Mouse (Mus musculus): ENCODE results near the gene Bola2. TPM values are rescaled to one million over a fixed set of nuclear protein-coding genes. Genes with fewer than 3 reads are reported as not detected.
"Not testable (repeated sequence)": the region's sequence is repeated elsewhere in the genome, so short reads cannot be mapped to it uniquely, and the experiment has no call there.

Gene Bola2
- total and polyA plus RNA-seq, 3 experiments: 29.1 to 63.7 (median 49.7) TPM

GRCm38 (mm10) chr7:126676631-126677220 lies 18.5 kb upstream of the Bola2 start:
- TF ChIP-seq POLR2A (IDR thresholded peaks at IDR 0.05; ENCODE audit: insufficient read depth, low read depth, low read length) (no peak), EP300 (IDR thresholded peaks at IDR 0.05; ENCODE audit: insufficient read depth, low read depth, low read length) (no peak), CTCF (IDR thresholded peaks at IDR 0.05) (no peak)
- H3K27me3 ChIP-seq (ENCODE audit: control insufficient read depth, insufficient read depth, low read length): no peaks in the 10 kb centered on the region
- H3K27ac ChIP-seq: peak overlapping the region; percentile 94
- H3K36me3 ChIP-seq (ENCODE audit: control insufficient read depth, insufficient read depth, low read length): peaks cover 16% of the 10 kb centered on the region
- WGBS: 22% methylated on average over 4 of the region's 4 CpGs
- peaks cover 12% of the 10 kb centered on the region for H3K4me1 ChIP-seq (ENCODE audit: control insufficient read depth, insufficient read depth, low read length)
- no peaks in the 10 kb centered on the region; the same call in 1 of the 2 replicates for H3K79me2 ChIP-seq (replicated peaks; ENCODE audit: control insufficient read depth, insufficient read depth, low read length)
- DNase-seq: no peak
- H3K9ac ChIP-seq (ENCODE audit: low read depth, low read length): 0 out of 2 replicates have a peak overlapping the region, but pooled peaks have one; percentile 11
- intact Hi-C loops (cut with DNase I): loop anchor here (2.0 kb wide), 1 partner anchor 34 kb away; no protein-coding TSS in a partner anchor
- H3K4me3 ChIP-seq: peak overlapping the region; percentile 56

GRCm38 (mm10) chr7:126678545-126679341 lies 16.5 kb upstream of the Bola2 start:
- H3K9ac ChIP-seq (ENCODE audit: low read depth, low read length): no peak overlapping the region
- 89% methylated on average over 8 of the region's 8 CpGs for WGBS
- intact Hi-C loops (cut with DNase I): loop anchor here (2.0 kb wide), 1 partner anchor 14 kb away; no protein-coding TSS in a partner anchor
- TF ChIP-seq EP300 (IDR thresholded peaks at IDR 0.05; ENCODE audit: insufficient read depth, low read depth, low read length): no peak
- no peak for TF ChIP-seq CTCF (IDR thresholded peaks at IDR 0.05)
- no peak for TF ChIP-seq POLR2A (IDR thresholded peaks at IDR 0.05; ENCODE audit: insufficient read depth, low read depth, low read length)
- no peak overlapping the region for H3K4me3 ChIP-seq
- H3K36me3 ChIP-seq (ENCODE audit: control insufficient read depth, insufficient read depth, low read length): peaks cover 7% of the 10 kb centered on the region
- no peak overlapping the region for H3K27ac ChIP-seq
- no peaks in the 10 kb centered on the region for H3K27me3 ChIP-seq (ENCODE audit: control insufficient read depth, insufficient read depth, low read length)
- H3K4me1 ChIP-seq (ENCODE audit: control insufficient read depth, insufficient read depth, low read length): peaks cover 12% of the 10 kb centered on the region
- H3K79me2 ChIP-seq (replicated peaks; ENCODE audit: control insufficient read depth, insufficient read depth, low read length): no peaks in the 10 kb centered on the region; the same call in 1 of the 2 replicates
- no peak for DNase-seq

GRCm38 (mm10) chr7:126679683-126680082 lies 15.5 kb upstream of the Bola2 start:
- Histone ChIP-seq H3K27ac (no peak overlapping the region), H3K79me2 (replicated peaks; ENCODE audit: control insufficient read depth, insufficient read depth, low read length) (no peaks in the 10 kb centered on the region; the same call in 1 of the 2 replicates), H3K36me3 (ENCODE audit: control insufficient read depth, insufficient read depth, low read length) (peaks cover 3% of the 10 kb centered on the region), H3K4me1 (ENCODE audit: control insufficient read depth, insufficient read depth, low read length) (peaks cover 12% of the 10 kb centered on the region), H3K27me3 (ENCODE audit: control insufficient read depth, insufficient read depth, low read length) (no peaks in the 10 kb centered on the region), H3K9ac (ENCODE audit: low read depth, low read length) (no peak overlapping the region), H3K4me3 (no peak overlapping the region)
- intact Hi-C loops (cut with DNase I): loop anchor here (2.0 kb wide), 1 partner anchor 13 kb away; no protein-coding TSS in a partner anchor
- TF ChIP-seq EP300 (IDR thresholded peaks at IDR 0.05; ENCODE audit: insufficient read depth, low read depth, low read length) (no peak), CTCF (IDR thresholded peaks at IDR 0.05) (no peak), POLR2A (IDR thresholded peaks at IDR 0.05; ENCODE audit: insufficient read depth, low read depth, low read length) (no peak)
- no peak for DNase-seq
- 86% methylated on average over 5 of the region's 5 CpGs for WGBS

GRCm38 (mm10) chr7:126681221-126681620 lies 14.0 kb upstream of the Bola2 start:
- no peaks in the 10 kb centered on the region for H3K79me2 ChIP-seq (replicated peaks; ENCODE audit: control insufficient read depth, insufficient read depth, low read length)
- no peak overlapping the region for H3K9ac ChIP-seq (ENCODE audit: low read depth, low read length)
- TF ChIP-seq CTCF (IDR thresholded peaks at IDR 0.05): no peak
- TF ChIP-seq POLR2A (IDR thresholded peaks at IDR 0.05; ENCODE audit: insufficient read depth, low read depth, low read length): no peak
- no peak for TF ChIP-seq EP300 (IDR thresholded peaks at IDR 0.05; ENCODE audit: insufficient read depth, low read depth, low read length)
- peaks cover 8% of the 10 kb centered on the region for H3K4me1 ChIP-seq (ENCODE audit: control insufficient read depth, insufficient read depth, low read length)
- H3K36me3 ChIP-seq (ENCODE audit: control insufficient read depth, insufficient read depth, low read length): no peaks in the 10 kb centered on the region
- H3K4me3 ChIP-seq: no peak overlapping the region
- intact Hi-C loops (cut with DNase I): no loop called here
- 85% methylated on average over 5 of the region's 5 CpGs for WGBS
- no peaks in the 10 kb centered on the region for H3K27me3 ChIP-seq (ENCODE audit: control insufficient read depth, insufficient read depth, low read length)
- no peak overlapping the region for H3K27ac ChIP-seq
- no peak for DNase-seq

- WGBS: 65% methylated on average over 4 of the region's 4 CpGs
- H3K36me3 ChIP-seq (ENCODE audit: control insufficient read depth, insufficient read depth, low read length); H3K4me3 ChIP-seq; H3K27ac ChIP-seq; DNase-seq; H3K79me2 ChIP-seq (replicated peaks; ENCODE audit: control insufficient read depth, insufficient read depth, low read length); H3K4me1 ChIP-seq (ENCODE audit: control insufficient read depth, insufficient read depth, low read length); intact Hi-C loops (cut with DNase I); H3K9ac ChIP-seq (ENCODE audit: low read depth, low read length); H3K27me3 ChIP-seq (ENCODE audit: control insufficient read depth, insufficient read depth, low read length): not testable (repeated sequence)
Observed at GRCm38 (mm10) chr7:126688156-126688555, 7.0 kb upstream of the Bola2 start.

GRCm38 (mm10) chr7:126689021-126689420 lies 6.2 kb upstream of the Bola2 start:
- intact Hi-C loops (cut with DNase I): no loop called here
- H3K27me3 ChIP-seq (ENCODE audit: control insufficient read depth, insufficient read depth, low read length): no peaks in the 10 kb centered on the region
- no peak overlapping the region for H3K4me3 ChIP-seq
- no peak for TF ChIP-seq POLR2A (IDR thresholded peaks at IDR 0.05; ENCODE audit: insufficient read depth, low read depth, low read length)
- H3K27ac ChIP-seq: no peak overlapping the region
- H3K4me1 ChIP-seq (ENCODE audit: control insufficient read depth, insufficient read depth, low read length): peaks cover 2% of the 10 kb centered on the region
- WGBS: 74% methylated on average over 3 of the region's 3 CpGs
- H3K79me2 ChIP-seq (replicated peaks; ENCODE audit: control insufficient read depth, insufficient read depth, low read length): no peaks in the 10 kb centered on the region
- no peaks in the 10 kb centered on the region for H3K36me3 ChIP-seq (ENCODE audit: control insufficient read depth, insufficient read depth, low read length)
- DNase-seq: no peak
- no peak overlapping the region for H3K9ac ChIP-seq (ENCODE audit: low read depth, low read length)
